Mouse (Mus musculus): ENCODE results near the gene Cxcl9. TPM values are rescaled to one million over a fixed set of nuclear protein-coding genes. Genes with fewer than 3 reads are reported as not detected.

Gene Cxcl9
- polyA plus RNA-seq, 1 experiment from 2014 or later, result not detected

GRCm38 (mm10) chr5:92277437-92278394 is 50.2 kb downstream of the Cxcl9 start, which contains the start of gene Naaa:
Naaa (minus strand) TSS chr5:92278170.
- peak; percentile 89 for ATAC-seq (ENCODE audit: insufficient number of reproducible peaks, low FRiP score)
- peak within 1 kb of the TSS; percentile 73 for H3K9ac ChIP-seq
- WGBS, result 3% methylated on average over 54 of the region's 54 CpGs
- H3K27me3 ChIP-seq (replicated peaks), result peaks cover 6% of the 10 kb centered on the region; the same call in 1 of the 2 replicates
- no peaks in the 10 kb centered on the region for H3K9me3 ChIP-seq (replicated peaks)
- peaks cover 11% of the 10 kb centered on the region for H3K4me1 ChIP-seq (replicated peaks)
- H3K27ac ChIP-seq (ENCODE audit: poor library complexity, severe bottlenecking), result no peak within 1 kb of the TSS; the same call in 1 of the 2 replicates
- no peaks in the 10 kb centered on the region for H3K36me3 ChIP-seq
- H3K4me3 ChIP-seq, result peak within 1 kb of the TSS; percentile 68
- H3K4me2 ChIP-seq, result peak within 1 kb of the TSS; percentile 91

Other genes starting within 250 kb of the Cxcl9 start
- gene G3bp2, start 244.4 kb downstream of the Cxcl9 start, polyA plus RNA-seq (2016; fragmentation: Nextera tagmentation; extraction: Ambion mirVana), result 186 and 193 TPM in 2 replicates
- 39.9 and 41.9 TPM in 2 replicates for gene Uso1, start 190.1 kb downstream of the Cxcl9 start, polyA plus RNA-seq (2016; fragmentation: Nextera tagmentation; extraction: Ambion mirVana)
- not detected in 2 replicates for gene U90926, start 112.7 kb downstream of the Cxcl9 start, polyA plus RNA-seq (2016; fragmentation: Nextera tagmentation; extraction: Ambion mirVana)
- gene Ppef2, start 71.8 kb downstream of the Cxcl9 start, polyA plus RNA-seq (2016; fragmentation: Nextera tagmentation; extraction: Ambion mirVana), result not detected in 2 replicates
- gene Naaa, start 49.9 kb downstream of the Cxcl9 start, polyA plus RNA-seq (2016; fragmentation: Nextera tagmentation; extraction: Ambion mirVana), result 4.8 and 6.6 TPM in 2 replicates
- gene Sdad1, start 17.6 kb downstream of the Cxcl9 start, polyA plus RNA-seq (2016; fragmentation: Nextera tagmentation; extraction: Ambion mirVana), result 28.5 and 29.0 TPM in 2 replicates
- 37.5 and 41.5 TPM in 2 replicates for gene Art3, start 3.7 kb upstream of the Cxcl9 start, polyA plus RNA-seq (2016; fragmentation: Nextera tagmentation; extraction: Ambion mirVana)
- 0.30 and 0.52 TPM in 2 replicates for gene Cxcl10, start 20.8 kb upstream of the Cxcl9 start, polyA plus RNA-seq (2016; fragmentation: Nextera tagmentation; extraction: Ambion mirVana)
- gene Nup54, start 107.1 kb upstream of the Cxcl9 start, polyA plus RNA-seq (2016; fragmentation: Nextera tagmentation; extraction: Ambion mirVana), result 42.6 and 44.6 TPM in 2 replicates
- 17.7 and 18.0 TPM in 2 replicates for gene Scarb2, start 178.8 kb upstream of the Cxcl9 start, polyA plus RNA-seq (2016; fragmentation: Nextera tagmentation; extraction: Ambion mirVana)
- gene Fam47e, start 227.0 kb upstream of the Cxcl9 start, polyA plus RNA-seq (2016; fragmentation: Nextera tagmentation; extraction: Ambion mirVana), result not detected in 2 replicates

Measured in heart, embryonic 12.5 days (tissue).